Mouse (Mus musculus): ENCODE results near the gene Noc2l. TPM values are rescaled to one million over a fixed set of nuclear protein-coding genes. Genes with fewer than 3 reads are reported as not detected.

Noc2l gene
- polyA plus RNA-seq, 1 experiment from 2014 or later: 49.2 TPM

DNA sequence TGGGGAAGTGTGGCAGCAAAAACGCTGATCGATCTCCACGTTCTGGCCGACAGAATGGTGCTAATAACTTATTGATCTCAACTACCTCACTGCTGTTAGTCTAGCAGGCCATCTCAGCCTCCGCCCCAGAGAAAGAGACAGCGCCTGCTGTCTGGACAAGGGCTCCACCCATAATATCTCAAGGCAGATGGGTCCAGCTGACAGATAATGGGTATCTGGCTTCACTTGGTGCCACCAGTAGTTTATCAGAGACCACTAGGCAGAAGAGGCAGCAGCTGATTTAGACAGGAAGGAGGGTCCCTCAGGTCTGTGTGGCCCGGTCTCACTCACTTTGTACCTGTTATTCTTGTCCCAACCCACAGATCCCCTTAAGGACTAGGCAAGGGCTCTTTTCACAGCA, 17.2 kb downstream of the Noc2l start:
- H3K4me2 ChIP-seq (ENCODE audit: low read length): no peak overlapping the region
- H3K4me1 ChIP-seq (replicated peaks; ENCODE audit: insufficient read depth, low read length): 0 out of 2 replicates have a peak, but pooled peaks cover 7% of the 10 kb centered on the region
- peaks cover 16% of the 10 kb centered on the region for H3K27me3 ChIP-seq (ENCODE audit: insufficient read depth, low read length)
- no peak overlapping the region for H3K9ac ChIP-seq (ENCODE audit: low read depth, low read length)
- H3K27ac ChIP-seq: no peak overlapping the region
- TF ChIP-seq CTCF (IDR thresholded peaks at IDR 0.05; ENCODE audit: low read depth): no peak
- WGBS: 42% methylated on average over 7 of the region's 7 CpGs
- no peak overlapping the region for H3K4me3 ChIP-seq (replicated peaks; ENCODE audit: low read depth, low read length)
- H3K9me3 ChIP-seq (replicated peaks; ENCODE audit: low read length): no peaks in the 10 kb centered on the region
- H3K36me3 ChIP-seq (ENCODE audit: insufficient read depth, low read length): peaks cover under 1% of the 10 kb centered on the region; the same call in 1 of the 2 replicates
- ATAC-seq (replicated peaks; ENCODE audit: low FRiP score, low read depth) (no peak), DNase-seq (ENCODE audit: low spot score) (no peak)

DNA sequence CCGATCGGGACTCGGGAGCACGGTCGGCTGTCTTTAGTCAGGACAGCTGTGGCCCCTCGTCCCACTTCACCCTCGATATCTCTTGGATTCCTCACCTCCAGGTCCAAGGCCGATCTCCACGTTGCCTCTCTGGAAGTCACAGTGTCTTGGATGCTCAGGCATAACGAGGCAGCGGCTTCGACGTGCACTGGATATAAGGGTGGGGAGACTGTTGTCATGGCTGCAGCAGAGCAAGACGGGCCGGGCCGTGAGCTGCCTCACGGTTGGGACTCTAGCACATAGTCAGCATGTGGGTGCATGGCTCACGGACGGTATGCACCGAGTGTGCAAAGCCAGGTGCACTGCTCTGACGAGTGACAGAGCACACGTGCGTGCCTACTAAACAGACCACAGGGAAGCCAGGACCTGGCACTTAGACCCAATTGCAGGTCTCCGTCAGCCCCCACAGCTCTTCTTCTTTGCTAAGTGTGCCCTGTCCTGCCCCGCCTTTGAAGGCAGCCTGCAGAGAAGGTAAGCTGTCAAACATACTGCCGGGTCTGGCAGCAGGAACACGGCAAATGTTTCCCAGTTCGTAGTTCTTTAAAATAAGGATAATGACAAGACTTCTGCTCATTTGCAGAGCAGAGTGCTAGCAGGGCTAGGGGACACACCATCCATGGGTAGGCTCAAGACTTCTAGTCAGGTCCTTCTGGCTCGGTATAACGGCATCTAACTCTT, 18.7 kb downstream of the Noc2l start:
- H3K4me1 ChIP-seq (replicated peaks; ENCODE audit: insufficient read depth, low read length): 0 out of 2 replicates have a peak, but pooled peaks cover 7% of the 10 kb centered on the region
- H3K9ac ChIP-seq (ENCODE audit: low read depth, low read length): no peak overlapping the region
- no peaks in the 10 kb centered on the region for H3K36me3 ChIP-seq (ENCODE audit: insufficient read depth, low read length)
- DNase-seq (ENCODE audit: low spot score): no peak
- peak overlapping the region; percentile 21; the same call in 1 of the 2 replicates for H3K4me2 ChIP-seq (ENCODE audit: low read length)
- peak overlapping the region; percentile 26 for H3K4me3 ChIP-seq (replicated peaks; ENCODE audit: low read depth, low read length)
- H3K27me3 ChIP-seq (ENCODE audit: insufficient read depth, low read length): peaks cover 16% of the 10 kb centered on the region
- H3K9me3 ChIP-seq (replicated peaks; ENCODE audit: low read length): no peaks in the 10 kb centered on the region
- no peak overlapping the region for H3K27ac ChIP-seq
- 2% methylated on average over 30 of the region's 30 CpGs for WGBS
- no peak for TF ChIP-seq CTCF (IDR thresholded peaks at IDR 0.05; ENCODE audit: low read depth)
- peak; percentile 53 for ATAC-seq (replicated peaks; ENCODE audit: low FRiP score, low read depth)

DNA sequence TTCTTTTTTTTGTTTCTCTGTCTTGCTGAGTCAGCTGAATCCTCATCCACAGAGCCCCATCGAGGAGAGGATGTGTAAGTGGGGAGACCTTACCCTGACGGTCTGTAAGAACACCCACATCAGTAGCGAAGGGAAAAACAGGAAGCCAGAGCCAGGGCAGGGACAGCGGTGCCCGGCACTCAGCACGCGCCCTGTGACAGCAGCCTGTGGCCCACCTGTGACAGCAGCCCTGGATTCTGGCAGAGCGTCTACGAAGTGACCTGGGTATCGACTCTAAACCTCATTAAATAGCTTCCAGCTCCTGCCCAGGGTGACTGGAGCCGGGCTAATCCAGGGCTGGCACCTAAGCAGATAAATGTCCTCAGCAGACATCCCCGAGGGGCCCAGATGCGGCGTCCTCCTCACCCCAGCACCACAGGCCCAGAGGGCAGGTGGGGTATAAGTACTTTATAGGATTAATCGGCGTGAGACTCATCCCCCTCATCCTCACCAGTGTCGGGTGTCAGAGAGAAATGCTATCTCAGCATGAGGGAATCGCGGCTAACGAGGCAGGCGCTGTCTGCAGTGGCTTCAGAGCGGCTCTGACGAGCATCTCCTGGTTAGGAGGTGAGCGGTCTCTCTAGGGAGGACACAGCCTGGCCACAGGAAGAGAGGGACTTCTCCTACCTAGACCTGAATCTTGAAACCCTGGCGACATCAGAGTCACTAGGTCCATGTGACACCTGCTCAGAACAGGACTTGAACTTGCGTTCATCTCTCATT, 19.4 kb downstream of the Noc2l start, which contains the start of gene Samd11:
Gene Samd11 (minus strand): TSS at position 580 of the 762 bp plus-strand sequence.
- DNase-seq (ENCODE audit: low spot score): no peak
- Histone ChIP-seq H3K27ac (no peak within 1 kb of the TSS), H3K9me3 (replicated peaks; ENCODE audit: low read length) (no peaks in the 10 kb centered on the region), H3K4me2 (ENCODE audit: low read length) (peak within 1 kb of the TSS; percentile 21; the same call in 1 of the 2 replicates), H3K4me3 (replicated peaks; ENCODE audit: low read depth, low read length) (peak within 1 kb of the TSS; percentile 26; the same call in 1 of the 2 replicates), H3K27me3 (ENCODE audit: insufficient read depth, low read length) (peaks cover 16% of the 10 kb centered on the region), H3K9ac (ENCODE audit: low read depth, low read length) (no peak within 1 kb of the TSS), H3K4me1 (replicated peaks; ENCODE audit: insufficient read depth, low read length) (0 out of 2 replicates have a peak, but pooled peaks cover 7% of the 10 kb centered on the region), H3K36me3 (ENCODE audit: insufficient read depth, low read length) (no peaks in the 10 kb centered on the region)
- 6% methylated on average over 26 of the region's 26 CpGs for WGBS
- TF ChIP-seq CTCF (IDR thresholded peaks at IDR 0.05; ENCODE audit: low read depth): no peak
- ATAC-seq (replicated peaks; ENCODE audit: low FRiP score, low read depth): no peak; the same call in 1 of the 2 replicates

Small RNAs within 50 kb of the gene (microRNA-seq; reads per million reads assigned to microRNA genes)
- 1.2 reads per million for gene Mir7658

Other genes with a start within 250 kb of the Noc2l start
- 14.3 and 14.5 TPM in 2 replicates for gene B3galt6, start 243.4 kb upstream of the Noc2l start, polyA plus RNA-seq (2015; fragmentation: Nextera tagmentation; extraction: Ambion mirVana)
- gene Sdf4, start 243.1 kb upstream of the Noc2l start, polyA plus RNA-seq (2015; fragmentation: Nextera tagmentation; extraction: Ambion mirVana): 178 and 183 TPM in 2 replicates
- 0.70 and 0.88 TPM in 2 replicates for gene Tnfrsf4, start 222.2 kb upstream of the Noc2l start, polyA plus RNA-seq (2015; fragmentation: Nextera tagmentation; extraction: Ambion mirVana)
- 1.3 TPM in 2 replicates for gene Tnfrsf18, start 209.8 kb upstream of the Noc2l start, polyA plus RNA-seq (2015; fragmentation: Nextera tagmentation; extraction: Ambion mirVana)
- gene Ttll10, start 176.6 kb upstream of the Noc2l start, polyA plus RNA-seq (2015; fragmentation: Nextera tagmentation; extraction: Ambion mirVana): 5.6 and 6.0 TPM in 2 replicates
- 11.8 and 15.3 TPM in 2 replicates for gene 9430015G10Rik, start 126.0 kb upstream of the Noc2l start, polyA plus RNA-seq (2015; fragmentation: Nextera tagmentation; extraction: Ambion mirVana)
- gene Rnf223, start 105.5 kb upstream of the Noc2l start, polyA plus RNA-seq (2015; fragmentation: Nextera tagmentation; extraction: Ambion mirVana): 0.17 and 0.27 TPM in 2 replicates
- gene Agrn, start 38.5 kb upstream of the Noc2l start, polyA plus RNA-seq (2015; fragmentation: Nextera tagmentation; extraction: Ambion mirVana): 76.5 and 79.8 TPM in 2 replicates
- gene Isg15, start 35.2 kb upstream of the Noc2l start, polyA plus RNA-seq (2015; fragmentation: Nextera tagmentation; extraction: Ambion mirVana): 14.9 and 20.6 TPM in 2 replicates
- 4.8 and 5.1 TPM in 2 replicates for gene AW011738, start 32.7 kb upstream of the Noc2l start, polyA plus RNA-seq (2015; fragmentation: Nextera tagmentation; extraction: Ambion mirVana)
- 0.56 and 0.71 TPM in 2 replicates for gene Perm1, start 20.1 kb upstream of the Noc2l start, polyA plus RNA-seq (2015; fragmentation: Nextera tagmentation; extraction: Ambion mirVana)
- gene Plekhn1, start 1.2 kb upstream of the Noc2l start, polyA plus RNA-seq (2015; fragmentation: Nextera tagmentation; extraction: Ambion mirVana): 12.7 and 13.1 TPM in 2 replicates
- not detected in 2 replicates for gene Samd11, start 19.6 kb downstream of the Noc2l start, polyA plus RNA-seq (2015; fragmentation: Nextera tagmentation; extraction: Ambion mirVana)
- gene Vmn2r-ps159, start 95.1 kb downstream of the Noc2l start, polyA plus RNA-seq (2015; fragmentation: Nextera tagmentation; extraction: Ambion mirVana): not detected in 2 replicates